Mouse (Mus musculus): ENCODE measurements around the gene Itpr2.

- TF ChIP-seq CTCF (IDR thresholded peaks at IDR 0.05; ENCODE audit: extremely low read depth, insufficient read depth, insufficient read length, insufficient replicate concordance): no peak
- TF ChIP-seq POLR2A (IDR thresholded peaks at IDR 0.05; ENCODE audit: low read depth, low read length): no peak
Measured at GRCm38 (mm10) chr6:146410427-146410810, 91.6 kb downstream of the Itpr2 start.
